Mouse (Mus musculus) MEL (cell line): ENCODE measurements around the gene Tnks2.

Experiments
- CHD1 ChIP-seq: IDR thresholded peaks from 2 replicates; pipeline ENCODE4 v1.6.1; 2012; ENCODE audit warnings: low read depth, mild to moderate bottlenecking, inconsistent platforms, low read length, improper control_type of control experiment
- CHD2 ChIP-seq: IDR thresholded peaks from 2 replicates; pipeline ENCODE4 v1.6.1; 2011; ENCODE audit warnings: low read length, improper control_type of control experiment
- CTCF ChIP-seq, 3 experiments: IDR thresholded peaks in 2 of 3; conservative IDR thresholded peaks in 1 of 3; 2 replicates each; pipeline ENCODE4 v1.5.1; 2011 to 2012; ENCODE audit warnings: low read length in 3 of 3, low read depth in 2 of 3, mild to moderate bottlenecking in 2 of 3, improper control_type of control experiment in 1 of 3, inconsistent platforms in 1 of 3, mixed read lengths in 1 of 3, moderate library complexity in 1 of 3; ENCODE audit not compliant: control insufficient read depth in 1 of 3, insufficient read depth in 1 of 3, poor library complexity in 1 of 3, severe bottlenecking in 1 of 3
- E2F4 ChIP-seq: IDR thresholded peaks from 2 replicates; pipeline ENCODE4 v1.6.1; 2011; ENCODE audit warnings: low read depth, low read length, improper control_type of control experiment, borderline replicate concordance
- EP300 ChIP-seq, 2 experiments: IDR thresholded peaks; 2 replicates each; pipeline ENCODE4 v1.6.1; 2011; ENCODE audit warnings: improper control_type of control experiment in 2 of 2, low read length in 2 of 2, low read depth in 1 of 2, mild to moderate bottlenecking in 1 of 2
- GABPA ChIP-seq: IDR thresholded peaks from 2 replicates; pipeline ENCODE4 v1.6.1; 2012; ENCODE audit warnings: low read depth, mild to moderate bottlenecking, inconsistent platforms, low read length, improper control_type of control experiment, moderate library complexity
- GATA1 ChIP-seq: IDR thresholded peaks from 2 replicates; pipeline ENCODE4 v1.6.1; 2011; ENCODE audit warnings: low read depth, low read length, improper control_type of control experiment
- JUND ChIP-seq: IDR thresholded peaks from 2 replicates; pipeline ENCODE4 v1.6.1; 2011; ENCODE audit warnings: low read depth, mild to moderate bottlenecking, improper control_type of control experiment, low read length
- MAFK ChIP-seq: IDR thresholded peaks from 2 replicates; pipeline ENCODE4 v1.6.1; 2011; ENCODE audit warnings: low read depth, mild to moderate bottlenecking, low read length, improper control_type of control experiment, borderline replicate concordance
- MEF2A ChIP-seq: IDR thresholded peaks from 2 replicates; pipeline ENCODE4 v1.6.1; 2014; ENCODE audit warnings: low read depth, mild to moderate bottlenecking, inconsistent platforms, low read length, improper control_type of control experiment; ENCODE audit not compliant: poor library complexity, insufficient replicate concordance, severe bottlenecking; ENCODE audit errors: extremely low read depth
- POLR2A ChIP-seq, 2 experiments: IDR thresholded peaks; 2 replicates each; pipeline ENCODE4 v1.6.1; 2011 to 2012; ENCODE audit warnings: low read length in 2 of 2, mild to moderate bottlenecking in 2 of 2, control low read depth in 1 of 2, improper control_type of control experiment in 1 of 2, low read depth in 1 of 2, moderate library complexity in 1 of 2; ENCODE audit not compliant: control insufficient read depth in 1 of 2, insufficient read depth in 1 of 2, poor library complexity in 1 of 2
- SMC3 ChIP-seq: IDR thresholded peaks from 2 replicates; pipeline ENCODE4 v1.6.1; 2011; ENCODE audit warnings: low read depth, low read length, improper control_type of control experiment

- TF ChIP-seq SMC3, result no peak
- TF ChIP-seq CTCF (IDR thresholded peaks at IDR 0.05 in 2 of 3, conservative IDR thresholded peaks at IDR 0.05 in 1 of 3; ENCODE audit: control insufficient read depth in 1 of 3, insufficient read depth in 1 of 3, low read depth in 2 of 3, low read length in 3 of 3, poor library complexity in 1 of 3, severe bottlenecking in 1 of 3), result no peak
- TF ChIP-seq EP300 (IDR thresholded peaks at IDR 0.05; ENCODE audit: low read depth in 1 of 2, low read length in 2 of 2), result no peak
- TF ChIP-seq E2F4, result no peak
- TF ChIP-seq CHD2, result no peak
- TF ChIP-seq MAFK, result no peak
- TF ChIP-seq POLR2A (IDR thresholded peaks at IDR 0.05; ENCODE audit: control insufficient read depth in 1 of 2, insufficient read depth in 1 of 2, low read depth in 1 of 2, low read length in 2 of 2, poor library complexity in 1 of 2), result no peak
- TF ChIP-seq GABPA, result no peak
- no peak for TF ChIP-seq GATA1
- no peak for TF ChIP-seq CHD1
- TF ChIP-seq MEF2A, result no peak
- TF ChIP-seq JUND, result no peak
These were observed 76.5 kb downstream of the Tnks2 start for GRCm38 (mm10) chr19:36910424-36911045.
